Mouse (Mus musculus) olfactory bulb, adult 2 months (tissue): ENCODE measurements around the gene Disp1.

Experiments used
- CTCF ChIP-seq: fragments of 200-500 bp; IDR thresholded peaks from 2 replicates; pipeline ENCODE4 v1.5.1; 2012; ENCODE audit warnings: low read depth, mild to moderate bottlenecking, low read length, moderate library complexity; ENCODE audit not compliant: insufficient read depth
- POLR2A ChIP-seq: fragments of 200-500 bp; IDR thresholded peaks from 2 replicates; pipeline ENCODE4 v1.6.1; 2012; ENCODE audit warnings: mild to moderate bottlenecking, low read depth, low read length, moderate library complexity; ENCODE audit not compliant: insufficient read depth

DNA sequence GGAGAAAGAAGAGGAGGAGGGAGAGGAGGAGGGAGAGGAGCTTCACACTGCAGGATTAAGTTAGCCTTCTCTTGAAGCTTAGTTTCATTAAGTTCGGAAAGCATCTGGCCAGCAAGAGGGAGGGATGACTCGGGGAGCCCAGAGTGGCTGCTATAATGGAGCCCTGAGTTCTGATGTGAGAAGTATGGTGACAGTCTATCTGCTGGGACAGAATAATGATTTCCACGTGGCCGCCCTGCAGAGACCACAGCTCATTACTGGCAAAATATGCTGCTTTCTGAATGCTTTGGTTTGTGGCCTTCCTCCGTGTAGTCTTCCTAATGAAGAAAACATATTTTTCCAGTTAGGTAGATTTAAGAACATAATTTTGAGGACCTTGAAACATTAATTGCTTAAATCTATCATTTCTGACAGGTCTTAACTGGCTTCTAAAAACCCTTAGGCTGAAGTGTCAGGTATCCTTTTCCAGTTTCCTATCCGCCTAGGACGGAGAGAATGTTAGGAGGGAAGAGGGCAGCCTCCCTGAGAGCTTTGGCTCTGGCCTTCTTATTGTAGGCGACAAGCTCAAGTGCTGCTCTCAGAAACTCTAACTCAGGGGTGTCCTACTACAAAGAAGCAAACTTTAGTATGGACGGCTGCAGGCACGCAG lies 32.2 kb downstream of the Disp1 start:
- TF ChIP-seq CTCF, result no peak
- TF ChIP-seq POLR2A, result no peak
